In genomic region chr11:26387087-26387611, GRCm38 (mm10) we compare ENCODE assay signal across 8 mouse cellular contexts. TPM values are rescaled to one million over a fixed set of nuclear protein-coding genes. Genes with fewer than 3 reads are reported as not detected.
DNase-seq lines count a peak whose midpoint lies in the region; ATAC-seq and TF ChIP-seq lines count a peak whose summit lies in the region.

No protein-coding gene starts in this region.

- peak overlapping the region; percentile 87 for H3K4me3 ChIP-seq in ES-Bruce4 (ENCODE audit: low read depth, low read length)
- peak overlapping the region; percentile 73 for H3K4me3 ChIP-seq in forebrain, embryonic 13.5 days
- peak overlapping the region; percentile 72 for H3K4me3 ChIP-seq in liver, postnatal 0 days (ENCODE audit: low read depth, low read length)
- peak overlapping the region; percentile 79 for H3K4me3 ChIP-seq in neural tube, embryonic 14.5 days (ENCODE audit: low read depth, low read length)

- under 1% methylated on average over 42 of the region's 42 CpGs for WGBS in forebrain, embryonic 13.5 days
- WGBS in large intestine, adult 2 months: under 1% methylated on average over 42 of the region's 42 CpGs
- 2% methylated on average over 42 of the region's 42 CpGs for WGBS in liver, postnatal 0 days (ENCODE audit: insufficient replicate concordance)
- WGBS in neural tube, embryonic 14.5 days: under 1% methylated on average over 42 of the region's 42 CpGs

- no peaks in the 10 kb centered on the region for H3K9me3 ChIP-seq in ES-Bruce4 (replicated peaks; ENCODE audit: control insufficient read depth, insufficient read depth, low read length, poor library complexity, severe bottlenecking)
- H3K9me3 ChIP-seq in forebrain, embryonic 13.5 days (replicated peaks): no peaks in the 10 kb centered on the region
- H3K9me3 ChIP-seq in liver, postnatal 0 days (ENCODE audit: low read length): no peaks in the 10 kb centered on the region
- no peaks in the 10 kb centered on the region for H3K9me3 ChIP-seq in neural tube, embryonic 14.5 days (ENCODE audit: control insufficient read depth, low read length)

- H3K36me3 ChIP-seq in ES-Bruce4 (ENCODE audit: control insufficient read depth, insufficient read depth, low read length, poor library complexity, severe bottlenecking): no peaks in the 10 kb centered on the region
- H3K36me3 ChIP-seq in forebrain, embryonic 13.5 days (ENCODE audit: poor library complexity, severe bottlenecking): no peaks in the 10 kb centered on the region
- no peaks in the 10 kb centered on the region for H3K36me3 ChIP-seq in liver, postnatal 0 days (replicated peaks; ENCODE audit: insufficient read depth, low read length)
- no peaks in the 10 kb centered on the region for H3K36me3 ChIP-seq in neural tube, embryonic 14.5 days (ENCODE audit: control insufficient read depth, insufficient read depth, low read length)

- intact Hi-C loops in heart, postnatal 10 days (cut with DNase I): loop anchor here (5.0 to 10.0 kb wide), 2 partner anchors 172 to 205 kb away; partner anchors contain the start of genes 5730522E02Rik, Gm6899 and Vrk2

- TF ChIP-seq CTCF in ES-Bruce4 (IDR thresholded peaks at IDR 0.05; ENCODE audit: low read depth, low read length): no peak
- peak; percentile 69 for TF ChIP-seq CTCF in liver, postnatal 0 days (IDR thresholded peaks at IDR 0.05; ENCODE audit: low read depth)

- H3K27ac ChIP-seq in ES-Bruce4 (ENCODE audit: insufficient read depth, low read length): peak overlapping the region; percentile 60
- H3K27ac ChIP-seq in forebrain, embryonic 13.5 days: peak overlapping the region; percentile 44; the same call in 1 of the 2 replicates
- peak overlapping the region; percentile 82 for H3K27ac ChIP-seq in liver, postnatal 0 days (ENCODE audit: low read depth)
- peak overlapping the region; percentile 58; the same call in 1 of the 2 replicates for H3K27ac ChIP-seq in neural tube, embryonic 14.5 days (ENCODE audit: low read depth, low read length)

- TF ChIP-seq POLR2A in ES-Bruce4 (IDR thresholded peaks at IDR 0.05; ENCODE audit: insufficient read depth, low read length): no peak

- peak overlapping the region; percentile 65 for H3K9ac ChIP-seq in ES-Bruce4 (ENCODE audit: low read depth, poor library complexity, severe bottlenecking)
- H3K9ac ChIP-seq in forebrain, embryonic 13.5 days: peak overlapping the region; percentile 73
- H3K9ac ChIP-seq in liver, postnatal 0 days (replicated peaks): peak overlapping the region; percentile 78
- H3K9ac ChIP-seq in neural tube, embryonic 14.5 days (replicated peaks; ENCODE audit: low read depth, low read length): peak overlapping the region; percentile 57

- H3K4me1 ChIP-seq in ES-Bruce4 (ENCODE audit: control insufficient read depth, insufficient read depth, low read length): no peaks in the 10 kb centered on the region
- peaks cover 3% of the 10 kb centered on the region; the same call in 1 of the 2 replicates for H3K4me1 ChIP-seq in forebrain, embryonic 13.5 days
- peaks cover 6% of the 10 kb centered on the region for H3K4me1 ChIP-seq in liver, postnatal 0 days (ENCODE audit: insufficient read depth)
- H3K4me1 ChIP-seq in neural tube, embryonic 14.5 days (ENCODE audit: control insufficient read depth, insufficient read depth, low read length): 0 out of 2 replicates have a peak, but pooled peaks cover 3% of the 10 kb centered on the region

- peak; percentile 94 to 95 for DNase-seq in heart, postnatal 10 days
- DNase-seq in large intestine, adult 2 months (ENCODE audit: low read depth, low spot score): peak; percentile 84
- DNase-seq in liver, postnatal 0 days: peak; percentile 97
- DNase-seq in testis, postnatal 10 days (ENCODE audit: low spot score): peak; percentile 96

- no peaks in the 10 kb centered on the region for H3K27me3 ChIP-seq in ES-Bruce4 (ENCODE audit: control insufficient read depth, insufficient read depth, low read length, poor library complexity, severe bottlenecking)
- no peaks in the 10 kb centered on the region for H3K27me3 ChIP-seq in forebrain, embryonic 13.5 days
- no peaks in the 10 kb centered on the region for H3K27me3 ChIP-seq in liver, postnatal 0 days (ENCODE audit: insufficient read depth, low read length)
- no peaks in the 10 kb centered on the region for H3K27me3 ChIP-seq in neural tube, embryonic 14.5 days (ENCODE audit: control insufficient read depth, insufficient read depth, low read length)

- peak overlapping the region; percentile 64 for H3K4me2 ChIP-seq in forebrain, embryonic 13.5 days
- H3K4me2 ChIP-seq in liver, postnatal 0 days (ENCODE audit: low read depth, low read length): peak overlapping the region; percentile 68
- peak overlapping the region; percentile 82 for H3K4me2 ChIP-seq in neural tube, embryonic 14.5 days (ENCODE audit: low read depth, low read length)

- peak; percentile 99 for ATAC-seq in cerebellum, adult (ENCODE audit: insufficient number of reproducible peaks, low FRiP score, low TSS enrichment)
- ATAC-seq in forebrain, embryonic 13.5 days: peak; percentile 100
- ATAC-seq in liver, postnatal 0 days: peak; percentile 100
- ATAC-seq in neural tube, embryonic 14.5 days (ENCODE audit: low read depth): peak; percentile 100

- no peak for TF ChIP-seq EP300 in ES-Bruce4 (IDR thresholded peaks at IDR 0.05; ENCODE audit: insufficient read depth, low read depth, low read length)
- TF ChIP-seq EP300 in liver, postnatal 0 days (IDR thresholded peaks at IDR 0.05; ENCODE audit: low read depth): no peak

RNA-seq across cellular contexts. Expression of gene Fancl, which starts 1.2 kb away (rescaled TPM):
- 36.4 and 37.6 TPM in 2 replicates for polyA plus RNA-seq in ES-Bruce4 (2011; ENCODE audit: insufficient read depth, insufficient read length, low read depth, missing spikeins)
- polyA plus RNA-seq in forebrain, embryonic 13.5 days (2015; fragmentation: Nextera tagmentation; extraction: Ambion mirVana): 19.8 and 21.6 TPM in 2 replicates
- total RNA-seq in heart, postnatal 10 days (2021): 10 to 100 TPM in 1 of 2 experiments, 1 to 10 TPM in 1; 9.6 to 12.1 TPM
- polyA plus RNA-seq in large intestine, adult 2 months (2012; rRNA removed): 1.9 and 2.6 TPM in 2 replicates
- polyA plus RNA-seq in liver, postnatal 0 days (2015; fragmentation: Nextera tagmentation; extraction: Ambion mirVana): 12.8 and 13.1 TPM in 2 replicates
- polyA plus RNA-seq in neural tube, embryonic 14.5 days (2014; fragmentation: Nextera tagmentation; extraction: Ambion mirVana): 13.2 and 15.6 TPM in 2 replicates

Comparison
In these comparisons a context has a peak if more than half of its experiments do, and no peak if none do; other contexts are left out.
1. Peak in every context shown above with its lines: DNase-seq, ATAC-seq, H3K4me3 ChIP-seq and H3K27ac ChIP-seq.